Mouse (Mus musculus): Measurements from ENCODE around the gene Glycam1. TPM values are rescaled to one million over a fixed set of nuclear protein-coding genes. Genes with fewer than 3 reads are reported as not detected.

The Glycam1 gene
- polyA plus RNA-seq, 1 experiment from 2014 or later: not detected

- H3K4me3 ChIP-seq (ENCODE audit: low read depth, low read length): no peak overlapping the region
- no peak for DNase-seq (ENCODE audit: low spot score)
- H3K9me3 ChIP-seq (ENCODE audit: control insufficient read depth, low read length): no peaks in the 10 kb centered on the region
- no peaks in the 10 kb centered on the region for H3K36me3 ChIP-seq (ENCODE audit: control insufficient read depth, insufficient read depth, low read length)
- no peak for ATAC-seq (ENCODE audit: insufficient number of reproducible peaks, low FRiP score, low TSS enrichment, low read depth)
- no peak overlapping the region for H3K9ac ChIP-seq (ENCODE audit: low read length)
- 0 out of 2 replicates have a peak, but pooled peaks cover 6% of the 10 kb centered on the region for H3K4me1 ChIP-seq (ENCODE audit: control insufficient read depth, insufficient read depth, low read length)
- 87% methylated on average over 7 of the region's 7 CpGs for WGBS
- H3K4me2 ChIP-seq (ENCODE audit: low read depth, severe bottlenecking): no peak overlapping the region
- H3K27me3 ChIP-seq (ENCODE audit: control insufficient read depth, insufficient read depth, low read length): peaks cover 17% of the 10 kb centered on the region
- H3K27ac ChIP-seq (replicated peaks; ENCODE audit: low read depth, low read length): no peak overlapping the region
Measured at GRCm38 (mm10) chr15:103534054-103534620, 30.7 kb downstream of the Glycam1 start.

GRCm38 (mm10) chr15:103530372-103530771, 34.5 kb downstream of the Glycam1 start:
- H3K27ac ChIP-seq (replicated peaks; ENCODE audit: low read depth, low read length): no peak overlapping the region
- no peaks in the 10 kb centered on the region for H3K9me3 ChIP-seq (ENCODE audit: control insufficient read depth, low read length)
- H3K36me3 ChIP-seq (ENCODE audit: control insufficient read depth, insufficient read depth, low read length): no peaks in the 10 kb centered on the region
- no peak overlapping the region for H3K4me3 ChIP-seq (ENCODE audit: low read depth, low read length)
- DNase-seq (ENCODE audit: low spot score) (peak; percentile 77), ATAC-seq (ENCODE audit: insufficient number of reproducible peaks, low FRiP score, low TSS enrichment, low read depth) (peak; percentile 56; the same call in 1 of the 2 replicates)
- no peaks in the 10 kb centered on the region for H3K27me3 ChIP-seq (ENCODE audit: control insufficient read depth, insufficient read depth, low read length)
- H3K4me2 ChIP-seq (ENCODE audit: low read depth, severe bottlenecking): no peak overlapping the region
- no peaks in the 10 kb centered on the region for H3K4me1 ChIP-seq (ENCODE audit: control insufficient read depth, insufficient read depth, low read length)
- no peak overlapping the region for H3K9ac ChIP-seq (ENCODE audit: low read length)
- WGBS: 2% methylated on average over 5 of the region's 5 CpGs

- H3K4me1 ChIP-seq (ENCODE audit: control insufficient read depth, insufficient read depth, low read length): no peaks in the 10 kb centered on the region
- no peak overlapping the region for H3K27ac ChIP-seq (replicated peaks; ENCODE audit: low read depth, low read length)
- no peaks in the 10 kb centered on the region for H3K9me3 ChIP-seq (ENCODE audit: control insufficient read depth, low read length)
- 53% methylated on average over 3 of the region's 3 CpGs for WGBS
- H3K36me3 ChIP-seq (ENCODE audit: control insufficient read depth, insufficient read depth, low read length): no peaks in the 10 kb centered on the region
- H3K4me3 ChIP-seq (ENCODE audit: low read depth, low read length): no peak overlapping the region
- H3K9ac ChIP-seq (ENCODE audit: low read length): no peak overlapping the region
- no peak for ATAC-seq (ENCODE audit: insufficient number of reproducible peaks, low FRiP score, low TSS enrichment, low read depth)
- H3K4me2 ChIP-seq (ENCODE audit: low read depth, severe bottlenecking): no peak overlapping the region
- no peak for DNase-seq (ENCODE audit: low spot score)
- H3K27me3 ChIP-seq (ENCODE audit: control insufficient read depth, insufficient read depth, low read length): no peaks in the 10 kb centered on the region
Measured at GRCm38 (mm10) chr15:103523156-103523555, 41.7 kb downstream of the Glycam1 start.

GRCm38 (mm10) chr15:103522458-103523099, 42.3 kb downstream of the Glycam1 start:
- WGBS: 78% methylated on average over 3 of the region's 3 CpGs
- no peak for DNase-seq (ENCODE audit: low spot score)
- no peak overlapping the region for H3K27ac ChIP-seq (replicated peaks; ENCODE audit: low read depth, low read length)

GRCm38 (mm10) chr15:103519386-103520378, 45.2 kb downstream of the Glycam1 start:
- H3K36me3 ChIP-seq (ENCODE audit: control insufficient read depth, insufficient read depth, low read length): no peaks in the 10 kb centered on the region
- DNase-seq (ENCODE audit: low spot score) (no peak), ATAC-seq (ENCODE audit: insufficient number of reproducible peaks, low FRiP score, low TSS enrichment, low read depth) (no peak)
- H3K27me3 ChIP-seq (ENCODE audit: control insufficient read depth, insufficient read depth, low read length): no peaks in the 10 kb centered on the region
- H3K9ac ChIP-seq (ENCODE audit: low read length): no peak overlapping the region
- no peaks in the 10 kb centered on the region for H3K4me1 ChIP-seq (ENCODE audit: control insufficient read depth, insufficient read depth, low read length)
- no peak overlapping the region for H3K27ac ChIP-seq (replicated peaks; ENCODE audit: low read depth, low read length)
- no peaks in the 10 kb centered on the region for H3K9me3 ChIP-seq (ENCODE audit: control insufficient read depth, low read length)
- WGBS: 29% methylated on average over 4 of the region's 4 CpGs
- no peak overlapping the region for H3K4me3 ChIP-seq (ENCODE audit: low read depth, low read length)
- no peak overlapping the region for H3K4me2 ChIP-seq (ENCODE audit: low read depth, severe bottlenecking)

More at GRCm38 (mm10) chr15:103522458-103523099, 42.3 kb downstream of the Glycam1 start:
- H3K4me2 ChIP-seq (ENCODE audit: low read depth, severe bottlenecking): no peak overlapping the region
- H3K4me3 ChIP-seq (ENCODE audit: low read depth, low read length): no peak overlapping the region
- no peaks in the 10 kb centered on the region for H3K27me3 ChIP-seq (ENCODE audit: control insufficient read depth, insufficient read depth, low read length)
- no peaks in the 10 kb centered on the region for H3K36me3 ChIP-seq (ENCODE audit: control insufficient read depth, insufficient read depth, low read length)
- H3K9me3 ChIP-seq (ENCODE audit: control insufficient read depth, low read length): no peaks in the 10 kb centered on the region
- H3K9ac ChIP-seq (ENCODE audit: low read length): no peak overlapping the region
- no peak for ATAC-seq (ENCODE audit: insufficient number of reproducible peaks, low FRiP score, low TSS enrichment, low read depth)
- no peaks in the 10 kb centered on the region for H3K4me1 ChIP-seq (ENCODE audit: control insufficient read depth, insufficient read depth, low read length)

GRCm38 (mm10) chr15:103518600-103519385, 46.1 kb downstream of the Glycam1 start:
- Histone ChIP-seq H3K36me3 (ENCODE audit: control insufficient read depth, insufficient read depth, low read length) (no peaks in the 10 kb centered on the region), H3K27me3 (ENCODE audit: control insufficient read depth, insufficient read depth, low read length) (no peaks in the 10 kb centered on the region), H3K9me3 (ENCODE audit: control insufficient read depth, low read length) (no peaks in the 10 kb centered on the region), H3K9ac (ENCODE audit: low read length) (no peak overlapping the region), H3K4me1 (ENCODE audit: control insufficient read depth, insufficient read depth, low read length) (no peaks in the 10 kb centered on the region), H3K4me2 (ENCODE audit: low read depth, severe bottlenecking) (no peak overlapping the region), H3K27ac (replicated peaks; ENCODE audit: low read depth, low read length) (no peak overlapping the region), H3K4me3 (ENCODE audit: low read depth, low read length) (no peak overlapping the region)
- no peak for DNase-seq (ENCODE audit: low spot score)
- ATAC-seq (ENCODE audit: insufficient number of reproducible peaks, low FRiP score, low TSS enrichment, low read depth): no peak
- WGBS: 31% methylated on average over 4 of the region's 5 CpGs

GRCm38 (mm10) chr15:103514914-103515313, 50.0 kb downstream of the Glycam1 start:
- Histone ChIP-seq H3K4me3 (ENCODE audit: low read depth, low read length) (no peak overlapping the region), H3K9ac (ENCODE audit: low read length) (no peak overlapping the region), H3K27ac (replicated peaks; ENCODE audit: low read depth, low read length) (no peak overlapping the region), H3K9me3 (ENCODE audit: control insufficient read depth, low read length) (no peaks in the 10 kb centered on the region), H3K4me2 (ENCODE audit: low read depth, severe bottlenecking) (no peak overlapping the region), H3K36me3 (ENCODE audit: control insufficient read depth, insufficient read depth, low read length) (no peaks in the 10 kb centered on the region), H3K4me1 (ENCODE audit: control insufficient read depth, insufficient read depth, low read length) (no peaks in the 10 kb centered on the region), H3K27me3 (ENCODE audit: control insufficient read depth, insufficient read depth, low read length) (no peaks in the 10 kb centered on the region)
- no peak for ATAC-seq (ENCODE audit: insufficient number of reproducible peaks, low FRiP score, low TSS enrichment, low read depth)
- DNase-seq (ENCODE audit: low spot score): no peak
- WGBS: 55% methylated on average over 3 of the region's 3 CpGs

GRCm38 (mm10) chr15:103514119-103514518, 50.8 kb downstream of the Glycam1 start:
- no peak overlapping the region for H3K9ac ChIP-seq (ENCODE audit: low read length)
- H3K4me1 ChIP-seq (ENCODE audit: control insufficient read depth, insufficient read depth, low read length): no peaks in the 10 kb centered on the region
- peak; percentile 83 for DNase-seq (ENCODE audit: low spot score)
- H3K36me3 ChIP-seq (ENCODE audit: control insufficient read depth, insufficient read depth, low read length): no peaks in the 10 kb centered on the region
- 5% methylated on average over 10 of the region's 10 CpGs for WGBS
- peak overlapping the region; percentile 15 for H3K4me3 ChIP-seq (ENCODE audit: low read depth, low read length)
- H3K27me3 ChIP-seq (ENCODE audit: control insufficient read depth, insufficient read depth, low read length): no peaks in the 10 kb centered on the region
- H3K4me2 ChIP-seq (ENCODE audit: low read depth, severe bottlenecking): peak overlapping the region; percentile 46
- no peak overlapping the region for H3K27ac ChIP-seq (replicated peaks; ENCODE audit: low read depth, low read length)
- ATAC-seq (ENCODE audit: insufficient number of reproducible peaks, low FRiP score, low TSS enrichment, low read depth): peak; percentile 96
- H3K9me3 ChIP-seq (ENCODE audit: control insufficient read depth, low read length): no peaks in the 10 kb centered on the region

Measured in limb, embryonic 11.5 days (tissue).